Mouse (Mus musculus) forelimb bud, embryonic 11.5 days (tissue): Measurements from ENCODE around the gene Rnf149.
A peak's percentile ranks its signal among the peaks of the same experiment; 100 is the strongest.
"Not testable (repeated sequence)": the region's sequence is repeated elsewhere in the genome, so short reads cannot be mapped to it uniquely, and the experiment has no call there.

Experiments used
- DNase-seq: peaks from one replicate; pipeline ENCODE4 v3.0.0-alpha.2; 2012; ENCODE audit warnings: low read depth, low spot score

Rnf149 gene

DNA sequence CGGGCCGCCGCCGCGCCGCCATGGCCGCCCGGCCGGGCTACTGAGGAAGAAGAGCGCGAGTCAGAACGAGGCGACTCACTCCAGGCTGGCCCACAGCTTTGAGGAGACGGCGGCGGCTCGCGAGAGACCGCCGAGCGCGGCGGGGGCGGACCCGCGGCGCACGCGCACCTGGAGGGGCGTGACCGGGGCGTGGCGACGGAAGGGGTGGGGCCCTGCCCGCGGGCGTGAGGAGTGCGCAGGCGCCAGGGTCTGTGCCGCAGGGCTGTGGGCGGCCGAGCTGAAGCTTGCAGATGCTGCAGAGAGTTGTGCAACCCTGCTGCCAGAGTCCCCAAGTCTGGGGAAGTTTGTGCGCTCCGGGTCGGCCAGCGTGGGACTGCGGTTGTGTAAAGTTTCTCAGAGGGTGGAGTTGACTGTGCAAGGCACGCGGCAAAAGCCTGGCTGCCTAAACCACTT lies at the start of gene Rnf149:
Gene Rnf149 (minus strand): TSS at position 153 of the 453 bp plus-strand sequence.
- DNase-seq, result peak; percentile 94

DNA sequence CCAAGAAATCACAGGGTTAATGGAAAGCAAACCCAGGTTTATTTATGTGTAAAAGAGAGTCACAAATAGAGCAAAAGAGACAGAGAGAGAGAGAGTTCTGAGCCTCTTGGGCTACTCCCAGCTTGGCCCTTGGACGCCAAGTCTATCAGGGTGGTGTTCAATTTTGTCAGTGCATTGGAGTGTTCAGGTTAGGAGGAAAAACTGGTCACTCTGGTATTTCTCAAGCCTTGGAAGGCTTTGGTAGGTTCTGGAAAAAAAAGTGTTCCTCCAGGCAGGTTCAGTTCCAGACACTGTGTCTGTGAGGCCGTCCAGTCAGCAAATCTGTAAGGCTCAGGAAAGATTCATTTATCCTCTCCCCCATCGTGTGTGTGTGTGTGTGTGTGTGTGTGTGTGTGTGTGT lies 48.3 kb upstream of the Rnf149 start:
- no peak for DNase-seq

DNA sequence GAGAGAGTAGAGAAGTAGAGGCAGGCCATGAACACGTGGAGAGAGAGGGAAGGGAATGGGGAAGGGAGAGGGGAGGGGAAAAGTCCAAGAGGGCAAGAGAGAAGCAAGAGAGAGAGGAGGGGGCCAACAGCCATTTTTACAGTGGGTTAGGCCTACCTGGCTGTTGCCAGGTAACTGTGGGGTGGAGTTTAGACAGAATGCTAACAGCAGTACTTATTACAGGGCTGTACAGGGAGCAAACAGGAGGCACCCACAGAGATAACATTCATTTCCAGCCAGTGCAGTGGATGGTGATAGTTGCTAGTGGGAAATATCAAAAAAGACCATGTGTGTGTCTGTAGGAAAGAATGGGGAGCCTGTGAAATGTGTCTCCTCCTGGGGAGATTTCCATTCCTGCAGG lies 46.5 kb upstream of the Rnf149 start:
- no peak for DNase-seq

DNA sequence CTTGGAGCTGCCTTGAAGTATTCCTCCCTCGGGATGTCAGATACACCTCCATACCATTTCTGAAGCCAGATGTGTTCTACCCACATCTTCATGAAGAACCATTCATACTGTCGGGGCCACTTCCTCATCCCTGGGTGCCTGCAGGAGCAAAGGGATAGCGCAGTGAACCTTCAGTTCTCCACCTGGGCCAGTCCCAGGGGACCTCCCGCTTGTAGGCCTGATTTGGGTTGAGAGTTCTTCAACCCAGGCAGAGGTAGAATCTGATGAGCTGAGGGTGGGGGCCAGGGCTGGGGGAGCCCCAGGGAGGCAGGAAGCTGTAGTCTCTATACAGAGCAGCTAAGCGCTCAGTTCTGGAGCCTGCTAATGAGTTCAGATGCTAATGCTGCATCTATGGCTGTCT lies 45.9 kb upstream of the Rnf149 start:
- DNase-seq, result no peak

DNA sequence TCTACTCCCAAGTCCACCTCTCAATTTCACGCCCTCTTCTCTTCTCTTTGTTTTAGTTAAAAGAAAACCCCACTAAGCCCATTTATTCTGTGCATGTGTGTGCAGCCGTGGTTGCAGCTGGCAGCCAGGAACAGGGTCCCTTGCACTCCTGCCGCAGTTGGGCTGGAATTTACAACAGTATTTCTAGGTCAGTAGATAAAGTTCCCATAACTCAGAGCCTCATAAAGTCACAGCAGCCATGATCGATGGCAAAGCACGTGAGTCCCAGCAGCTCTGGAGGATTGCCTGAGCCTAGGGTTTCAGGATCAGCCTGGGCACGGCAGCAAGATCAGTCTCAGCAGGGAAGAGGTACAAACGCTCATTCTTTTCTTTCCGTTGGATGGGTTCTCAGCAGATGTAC lies 41.3 kb upstream of the Rnf149 start:
- peak; percentile 41 for DNase-seq

DNA sequence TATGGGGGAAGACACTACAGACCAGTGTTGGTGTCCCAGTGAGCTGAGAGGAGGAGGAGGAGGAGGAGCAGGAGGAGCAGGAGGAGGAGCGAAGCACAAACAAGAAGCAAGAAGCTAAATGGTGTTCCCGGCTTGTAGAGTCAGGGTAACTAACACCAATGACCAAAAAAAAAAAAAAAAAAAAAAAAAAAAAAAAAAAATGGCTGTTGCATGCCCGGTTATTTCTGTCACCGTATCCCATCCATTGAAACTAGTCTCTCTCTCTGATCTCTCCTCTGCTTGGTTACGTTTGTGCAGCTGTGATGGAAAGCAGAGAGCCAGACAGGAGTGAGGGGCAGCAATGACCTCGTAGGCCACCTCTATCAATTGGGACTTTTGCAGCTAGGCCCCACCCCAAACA lies 38.3 kb upstream of the Rnf149 start:
- DNase-seq, result no peak

DNA sequence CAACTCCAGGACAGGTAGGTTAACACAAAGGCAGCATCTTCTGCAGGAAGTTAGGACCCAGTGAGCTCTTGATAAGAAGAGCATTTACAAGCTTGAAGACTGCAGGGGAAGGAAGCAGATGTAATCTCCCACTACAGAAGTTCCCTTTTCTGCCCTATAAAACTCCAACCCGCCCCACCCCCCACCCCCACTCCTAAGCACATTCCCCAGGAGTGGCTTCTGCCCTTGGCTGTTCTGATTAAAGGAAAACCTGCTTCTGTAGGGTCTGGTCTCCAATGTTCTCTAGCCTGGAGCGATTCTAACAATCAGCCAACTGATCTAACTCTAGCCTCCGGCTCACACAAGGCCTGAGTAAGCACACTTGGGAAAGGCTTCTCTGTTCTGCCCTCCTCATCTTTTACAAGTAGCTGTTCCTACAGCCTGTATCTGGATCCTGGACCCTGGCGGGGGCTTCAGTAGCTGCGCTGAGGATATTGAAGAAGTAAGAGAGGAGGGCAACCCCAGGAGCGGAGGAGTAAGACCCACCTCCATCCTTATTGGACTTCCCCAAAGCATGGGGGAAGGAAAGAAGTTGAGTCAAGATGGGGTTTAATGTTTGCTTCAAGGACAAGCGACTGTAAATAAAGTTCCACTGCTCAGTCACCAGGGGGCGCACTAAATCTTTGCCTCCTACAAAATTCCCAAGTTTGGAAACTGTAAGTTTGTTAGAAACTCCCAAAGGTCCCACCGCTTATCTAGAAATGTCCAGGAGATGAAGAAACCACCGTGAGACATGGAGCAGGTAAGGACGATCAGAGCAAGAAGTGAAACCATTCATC lies 37.5 kb upstream of the Rnf149 start:
- DNase-seq, result peak; percentile 72

DNA sequence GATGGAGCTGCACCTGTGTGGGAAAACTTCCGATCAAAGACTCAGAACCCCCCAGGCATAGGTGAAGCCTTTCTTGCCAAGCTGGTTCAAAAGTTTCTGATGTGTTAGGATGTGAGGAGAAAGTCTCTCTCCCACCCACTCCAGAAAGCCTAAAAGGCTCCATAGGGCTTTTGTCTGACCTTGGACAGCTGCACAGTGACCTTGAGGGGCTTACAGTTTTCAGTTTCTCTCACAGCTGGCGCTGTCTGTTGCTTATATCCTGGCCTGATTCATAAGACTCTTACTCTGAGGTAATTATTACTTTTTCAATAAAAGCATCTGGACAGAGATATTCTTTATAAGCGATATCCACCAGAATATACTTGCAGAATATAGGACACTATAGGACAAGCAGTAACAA lies 35.9 kb upstream of the Rnf149 start:
- DNase-seq, result peak; percentile 37

DNA sequence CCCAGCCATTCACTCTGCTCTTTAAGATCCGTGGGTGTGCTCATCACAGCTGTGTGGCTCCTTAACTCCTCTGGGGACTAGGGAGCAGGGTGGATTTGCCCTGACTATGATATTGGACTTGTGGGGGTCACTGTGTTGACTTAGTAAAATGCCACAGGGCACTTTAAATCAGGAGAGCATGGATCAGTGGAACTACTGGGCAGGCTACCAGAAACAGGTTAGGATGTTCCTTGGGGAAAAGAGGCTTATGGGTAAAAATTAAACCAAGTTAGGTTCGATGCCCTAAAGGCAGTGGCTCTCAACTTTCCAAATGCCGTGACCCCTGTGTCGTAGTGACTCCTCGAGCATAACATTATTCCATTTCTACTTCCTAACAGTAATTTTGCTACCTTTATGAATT lies 35.3 kb upstream of the Rnf149 start:
- no peak for DNase-seq

DNA sequence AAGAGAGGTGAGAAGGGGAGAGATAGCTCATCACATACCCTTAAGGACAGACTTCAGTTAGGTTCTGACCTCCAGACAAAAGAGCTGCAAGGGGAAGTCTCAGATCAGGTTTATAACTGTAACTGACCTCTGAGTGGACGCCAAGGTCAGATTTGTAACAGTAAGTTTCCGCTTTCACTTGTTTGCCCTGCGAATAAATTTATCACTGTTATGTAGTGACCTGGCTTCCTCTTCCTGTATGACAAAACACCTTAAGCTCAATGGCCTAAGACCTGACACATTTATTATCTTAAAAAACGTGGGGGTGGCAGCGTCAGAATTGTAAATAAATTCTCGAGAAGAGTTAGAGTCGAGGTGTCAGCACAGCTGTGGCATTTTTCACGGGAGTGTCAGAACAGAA lies 31.3 kb upstream of the Rnf149 start:
- DNase-seq, result no peak

DNA sequence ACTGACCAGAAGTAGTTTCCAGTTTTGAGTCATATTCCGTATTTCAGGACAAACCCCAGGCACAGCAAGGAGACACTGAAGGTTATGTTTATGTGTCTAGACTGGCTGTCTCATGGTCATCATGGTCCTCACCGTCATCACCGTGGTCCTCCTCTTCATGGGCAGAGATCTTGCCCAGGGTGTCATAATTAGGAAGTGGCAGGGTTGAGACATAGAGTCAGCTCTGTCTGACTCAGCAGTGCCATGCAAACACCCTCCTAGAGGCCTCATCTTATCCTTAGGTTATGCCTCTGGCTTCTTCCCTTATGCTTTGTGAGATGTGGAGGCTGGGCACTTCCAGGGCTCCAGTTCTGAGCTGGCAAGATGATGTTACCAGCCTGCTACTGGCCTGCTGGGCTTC lies 25.3 kb upstream of the Rnf149 start:
- DNase-seq, result no peak

DNA sequence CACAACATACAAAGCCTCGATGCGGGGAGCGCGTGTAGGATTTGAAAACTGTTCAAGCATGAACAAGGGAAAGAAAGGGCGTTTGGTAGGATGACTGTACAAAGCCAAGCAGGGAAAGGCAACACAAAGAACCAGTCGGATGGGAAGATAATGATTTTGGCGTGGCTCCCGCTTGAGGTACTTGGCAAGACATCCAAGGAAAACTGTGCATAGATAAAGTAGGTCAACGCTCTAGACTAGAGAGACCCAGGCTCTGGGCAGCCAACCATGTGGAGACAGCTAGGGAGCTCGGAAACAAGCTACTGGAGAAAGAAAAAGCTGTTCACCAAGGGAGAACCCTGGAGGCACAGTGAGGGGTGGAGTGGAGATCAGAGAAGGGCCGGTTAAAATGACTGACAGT lies 21.5 kb upstream of the Rnf149 start:
- DNase-seq, result no peak

DNA sequence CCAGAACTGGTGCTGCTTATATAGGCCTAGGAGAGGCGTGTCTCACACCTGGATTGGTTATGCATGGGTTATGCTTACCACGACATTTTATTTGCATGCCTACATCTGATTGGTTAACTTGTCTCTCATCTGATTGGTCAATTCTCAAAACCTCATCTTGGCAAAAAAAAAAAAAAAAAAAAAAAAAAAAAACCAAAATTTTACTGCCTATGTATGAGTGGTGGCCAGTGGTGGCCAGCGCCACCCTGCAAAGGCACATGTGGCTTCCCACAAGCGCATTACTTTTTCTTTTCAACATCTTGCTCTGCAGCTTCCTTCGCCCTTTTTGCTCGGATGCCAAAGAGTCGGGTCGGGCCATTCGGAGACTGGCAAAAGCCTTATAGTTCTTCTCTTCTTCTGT lies 19.9 kb upstream of the Rnf149 start:
- DNase-seq, result not testable (repeated sequence)

DNA sequence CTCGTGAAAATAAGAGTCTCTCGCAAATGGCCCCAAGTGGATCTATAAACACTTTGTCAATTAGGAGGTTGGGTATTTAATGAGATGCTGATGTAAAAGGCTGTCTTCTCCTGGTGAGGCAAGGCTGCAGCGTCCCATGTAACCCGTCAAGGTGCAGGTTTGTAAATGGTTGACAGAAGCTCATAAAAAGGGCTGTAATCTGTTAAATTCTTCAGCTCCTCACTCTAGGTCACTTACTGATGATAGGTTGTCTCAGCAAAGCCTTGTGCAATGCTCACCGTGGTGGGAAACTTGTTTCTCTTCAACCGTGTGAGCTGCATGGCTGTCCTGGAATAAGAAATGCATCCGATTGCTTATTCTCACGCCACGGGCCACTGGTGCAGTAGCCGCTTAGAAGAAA lies 16.6 kb upstream of the Rnf149 start:
- DNase-seq, result no peak

DNA sequence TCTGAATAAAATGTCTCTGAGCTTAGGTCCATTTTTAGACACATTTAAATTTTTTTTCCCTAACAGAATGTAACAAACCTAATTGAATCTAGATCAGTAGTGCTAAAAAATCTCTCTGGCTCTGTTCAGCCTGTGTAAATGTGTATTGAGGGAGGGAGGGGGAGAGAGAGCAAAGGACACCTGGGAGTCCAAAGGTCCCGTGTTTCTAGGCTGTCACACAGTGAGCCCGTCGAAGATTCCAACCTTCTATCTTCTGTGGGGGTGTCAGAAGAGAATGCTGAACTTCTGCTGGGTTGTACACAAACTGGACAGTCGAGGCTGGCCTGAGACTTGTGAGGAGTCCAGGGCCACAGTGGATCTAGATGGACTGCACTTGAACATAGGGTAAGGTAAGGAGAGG lies 14.9 kb upstream of the Rnf149 start:
- no peak for DNase-seq

DNA sequence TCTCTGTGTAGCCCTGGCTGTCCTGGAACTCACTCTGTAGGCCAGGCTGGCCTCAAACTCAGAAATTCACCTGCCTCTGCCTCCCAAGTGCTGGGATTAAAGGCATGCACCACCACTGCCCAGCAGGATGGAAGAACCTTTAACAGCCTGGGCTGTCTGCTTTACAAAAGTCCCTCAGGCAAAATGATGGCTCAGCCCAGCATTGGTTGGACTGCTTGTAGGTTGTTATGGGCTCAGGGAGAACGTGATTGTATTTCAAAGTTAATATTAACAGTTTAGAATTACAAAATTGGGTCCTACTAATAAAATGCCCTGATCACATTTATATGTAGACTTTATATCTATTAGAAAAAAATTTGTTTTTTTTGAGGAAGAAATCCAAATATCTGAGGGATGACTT lies 14.4 kb upstream of the Rnf149 start:
- DNase-seq, result not testable (repeated sequence)

DNA sequence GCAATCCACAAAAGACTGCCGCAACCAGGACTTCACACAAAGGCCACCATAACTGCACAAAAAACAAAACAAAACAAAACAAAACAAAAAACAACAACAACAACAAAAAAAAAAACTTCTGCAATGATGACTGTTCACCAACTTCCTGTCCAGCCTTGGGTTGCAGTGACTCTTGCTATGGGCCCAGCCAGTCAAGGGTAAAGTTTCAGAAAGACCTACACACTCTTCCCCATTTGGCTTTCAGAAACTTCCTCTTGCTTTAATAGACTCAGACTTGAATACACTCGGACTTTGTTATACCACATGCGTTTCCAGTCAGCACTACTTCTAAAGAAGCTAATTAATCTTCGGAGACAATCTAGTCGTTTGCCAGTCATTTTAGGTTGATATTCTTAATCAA lies 13.0 kb upstream of the Rnf149 start:
- DNase-seq, result no peak

DNA sequence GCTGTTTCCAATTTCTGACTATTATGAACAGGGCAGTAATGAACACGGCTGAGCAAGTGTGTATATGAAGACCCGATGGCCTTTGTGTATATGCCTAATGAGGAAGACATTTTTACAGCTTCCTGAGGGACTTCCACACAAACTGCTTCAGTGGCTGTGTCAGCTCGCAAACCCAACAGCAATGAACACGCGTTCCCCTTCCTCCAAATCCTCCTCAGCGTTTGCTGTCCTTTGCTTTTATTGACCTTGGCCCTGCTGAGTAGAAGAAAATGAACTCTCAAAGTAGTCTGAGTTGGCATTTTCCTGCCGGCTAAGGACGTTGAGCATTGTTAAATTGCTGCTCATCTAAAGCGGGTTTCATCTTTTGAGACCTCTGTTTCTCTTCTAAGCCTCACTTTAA lies 8.2 kb upstream of the Rnf149 start:
- no peak for DNase-seq

DNA sequence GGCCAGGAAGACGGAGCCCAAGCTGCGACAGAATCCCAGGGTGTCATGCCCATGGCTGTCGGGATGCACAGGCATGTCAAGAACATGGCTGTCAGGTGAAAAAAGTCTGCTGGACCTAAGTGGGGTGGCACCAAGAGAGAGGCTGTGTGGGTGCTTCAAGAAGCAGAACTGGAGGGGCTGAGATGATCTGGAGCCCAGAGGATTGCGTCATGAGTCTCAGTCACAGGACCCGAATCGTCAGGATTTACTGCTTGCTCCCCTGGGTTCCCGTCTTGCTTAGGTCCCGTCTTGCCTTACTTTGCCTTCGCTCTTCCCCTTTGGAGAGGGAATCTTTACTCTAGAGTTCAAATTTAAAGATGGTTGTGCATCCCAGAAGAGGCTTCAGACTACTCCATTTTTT lies 6.0 kb upstream of the Rnf149 start:
- DNase-seq, result no peak

DNA sequence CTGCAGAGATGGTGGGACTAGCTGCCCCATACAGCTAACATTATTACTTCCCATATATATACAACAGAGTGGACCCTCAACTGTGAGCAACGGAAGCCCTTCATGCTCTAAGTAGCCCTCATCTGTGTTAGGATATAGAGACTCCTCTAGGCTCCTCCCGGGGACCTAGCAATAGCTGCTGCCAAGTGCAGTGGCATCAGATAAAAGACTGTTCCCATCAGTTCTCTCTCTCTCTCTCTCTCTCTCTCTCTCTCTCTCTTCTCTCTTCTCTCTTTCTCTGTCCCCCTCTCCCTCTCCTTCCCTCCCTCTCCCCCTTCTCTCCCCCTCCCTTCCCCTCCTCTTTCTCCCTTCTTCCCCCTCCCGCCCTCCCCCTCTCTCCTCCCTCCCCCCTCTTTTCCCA lies 4.0 kb upstream of the Rnf149 start:
- no peak for DNase-seq

DNA sequence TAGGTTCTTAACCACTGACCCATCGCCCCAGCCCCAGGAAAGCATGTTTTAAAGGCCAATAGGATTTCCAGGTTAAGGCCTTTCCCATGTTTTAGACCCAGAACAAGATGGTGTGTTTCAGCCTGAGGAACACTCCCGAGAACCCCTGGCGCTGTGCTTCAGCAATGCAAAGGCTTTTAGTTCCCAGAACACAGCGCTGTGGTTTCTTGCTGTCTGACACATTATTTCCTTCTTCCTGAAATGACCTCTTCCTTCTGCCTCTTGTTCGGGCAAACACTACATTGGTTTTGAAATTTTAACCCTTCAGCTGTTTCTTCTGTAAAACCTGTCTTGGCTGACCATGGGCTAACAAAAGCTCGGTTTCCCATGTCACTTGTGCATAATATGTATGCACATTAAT lies 1.9 kb upstream of the Rnf149 start:
- no peak for DNase-seq

DNA sequence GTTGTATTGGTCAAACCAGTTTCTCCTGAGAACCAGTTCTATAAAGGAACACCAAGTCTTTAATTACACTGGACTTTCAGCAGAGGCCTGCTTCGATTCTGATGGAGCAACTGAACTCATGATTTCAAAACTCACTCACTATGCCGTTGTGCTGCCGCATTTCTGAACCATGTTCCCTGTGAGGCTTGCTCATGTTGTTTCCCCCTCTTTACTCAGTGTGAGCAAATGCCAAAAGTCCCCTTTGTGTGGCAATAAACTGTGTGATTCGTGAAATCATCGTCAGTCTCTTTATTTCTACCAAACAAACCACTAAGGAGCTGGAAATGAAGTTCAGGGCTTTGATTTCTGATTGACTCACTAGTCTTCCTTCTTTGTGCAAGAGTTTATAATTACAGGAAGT lies 1.2 kb upstream of the Rnf149 start:
- DNase-seq, result no peak

DNA sequence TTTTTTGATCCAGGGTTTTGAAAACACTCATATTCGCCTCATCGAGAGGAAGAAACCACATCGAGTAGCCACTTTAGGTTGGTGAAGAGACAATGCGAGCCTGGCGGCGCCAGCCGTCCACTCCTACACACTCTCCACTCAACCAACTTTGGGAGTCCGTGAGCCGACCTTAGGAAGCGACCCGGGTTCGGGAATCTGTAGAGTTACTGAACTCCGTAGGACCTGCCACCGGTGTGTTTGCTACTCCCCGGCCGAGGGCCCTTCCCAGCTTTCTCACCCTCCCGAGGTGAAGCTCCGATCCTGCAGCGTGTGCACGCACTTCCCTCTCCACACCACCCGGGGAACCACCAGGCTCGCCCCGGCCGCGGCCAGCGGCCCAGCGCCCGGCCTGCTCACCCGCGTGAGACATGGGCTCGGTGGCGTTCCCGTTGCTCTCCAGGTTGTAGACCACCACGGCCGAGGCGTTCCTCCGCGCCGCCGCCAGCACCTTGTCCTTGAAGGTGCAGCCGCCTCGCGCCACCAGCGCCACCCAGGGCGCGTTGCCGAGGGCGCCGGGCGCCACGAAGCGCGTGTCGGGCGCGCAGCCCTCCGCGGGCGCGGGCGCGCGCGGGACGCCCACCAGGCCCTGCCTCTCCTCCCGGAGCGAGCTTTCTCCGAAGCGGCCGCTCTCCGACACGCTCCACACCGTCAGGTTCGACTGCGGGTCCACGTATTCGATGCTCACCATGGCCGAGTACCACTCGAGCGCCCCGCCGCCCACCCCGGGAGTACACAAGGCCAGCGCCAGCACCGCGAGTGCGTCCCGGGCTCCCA lies 568 bp downstream of the Rnf149 start:
- DNase-seq, result peak; percentile 52
